Mouse (Mus musculus): ENCODE results near the gene Eef2kmt. TPM values are rescaled to one million over a fixed set of nuclear protein-coding genes. Genes with fewer than 3 reads are reported as not detected.

Gene Eef2kmt
- total RNA-seq (2023), result 1 to 10 TPM; 3.9 to 6.5 TPM

DNA sequence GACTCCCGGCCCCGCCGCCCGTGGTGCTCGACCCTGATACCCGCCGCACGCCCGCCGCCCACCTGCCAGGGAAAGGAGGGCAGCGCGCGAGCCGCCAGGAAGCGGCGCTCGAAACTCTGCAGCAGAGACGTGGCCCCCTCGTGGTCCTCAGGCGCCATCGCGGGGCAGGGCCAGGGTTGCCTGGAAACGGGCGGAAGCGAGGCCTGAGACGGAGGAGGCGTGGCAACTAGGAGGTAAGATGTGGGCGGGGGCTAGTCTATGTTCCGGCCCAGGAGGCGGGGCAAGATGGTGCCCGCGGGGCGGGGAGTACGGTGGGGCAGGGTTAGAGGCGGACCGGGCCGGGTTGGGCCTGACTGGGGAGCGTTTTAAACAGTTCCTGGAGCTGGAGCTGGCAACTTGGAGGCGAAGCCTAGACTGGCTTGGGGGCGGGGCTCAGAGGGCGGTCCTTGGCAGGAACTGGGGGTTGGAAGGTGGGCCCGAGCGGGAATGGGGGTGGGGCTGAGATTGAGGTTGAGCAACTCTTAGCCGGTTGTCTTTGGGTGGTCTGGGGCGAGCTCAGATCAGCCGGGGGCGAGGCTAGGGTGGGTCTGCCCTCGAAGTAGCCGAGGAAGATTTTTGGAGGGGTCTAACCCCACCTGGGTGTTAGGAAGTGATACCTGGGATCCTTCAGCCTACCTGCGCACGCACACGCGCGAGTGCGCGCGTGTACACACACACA lies at the start of gene Eef2kmt:
Gene Eef2kmt (minus strand): TSS at position 205 of the 718 bp plus-strand sequence.

DNA sequence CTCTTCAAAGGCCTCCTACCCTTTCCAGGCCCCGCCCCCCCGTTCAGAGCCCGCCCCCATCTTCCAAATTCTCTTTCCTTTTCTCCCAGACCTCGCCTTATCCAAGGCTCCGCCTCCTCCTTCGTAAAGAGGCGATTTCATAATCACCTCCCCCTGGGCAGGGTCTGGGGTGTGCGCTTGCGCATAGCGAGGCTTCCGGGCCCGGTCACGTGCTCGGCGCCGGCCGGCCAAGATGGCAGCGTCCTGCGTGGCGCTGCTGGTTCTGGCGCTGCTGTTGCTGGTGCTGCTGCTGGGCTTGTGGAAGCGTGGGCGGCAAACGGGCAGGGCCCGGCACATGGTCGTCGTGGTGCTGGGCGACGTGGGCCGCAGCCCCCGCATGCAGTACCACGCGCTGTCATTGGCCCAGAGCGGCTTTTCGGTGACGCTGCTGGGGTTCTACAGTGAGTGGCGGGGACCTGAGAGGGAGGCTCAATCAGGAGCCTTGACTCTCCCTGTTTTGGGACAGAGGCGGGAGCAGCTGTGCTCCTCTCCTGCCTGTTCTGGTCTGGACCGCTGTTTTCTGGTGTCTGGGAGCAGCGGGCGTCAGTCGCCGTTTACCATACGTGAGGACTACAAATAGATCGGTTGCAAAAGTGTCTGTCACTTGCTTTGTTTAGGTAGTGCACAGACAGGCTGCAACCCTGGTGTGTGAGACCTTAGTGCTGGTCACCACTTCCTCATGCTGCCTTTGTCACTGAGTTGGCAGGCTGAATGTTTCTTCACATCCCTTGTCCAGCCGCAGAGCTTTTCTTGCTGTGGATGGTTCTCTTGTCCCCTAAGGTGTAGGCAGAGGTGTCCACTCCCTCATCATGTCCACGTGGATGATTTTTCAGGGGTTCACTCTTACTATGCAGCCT lies 22.1 kb downstream of the Eef2kmt start, which contains the start of gene Alg1:
Gene Alg1 (plus strand): TSS at position 204 of the 896 bp plus-strand sequence.

DNA sequence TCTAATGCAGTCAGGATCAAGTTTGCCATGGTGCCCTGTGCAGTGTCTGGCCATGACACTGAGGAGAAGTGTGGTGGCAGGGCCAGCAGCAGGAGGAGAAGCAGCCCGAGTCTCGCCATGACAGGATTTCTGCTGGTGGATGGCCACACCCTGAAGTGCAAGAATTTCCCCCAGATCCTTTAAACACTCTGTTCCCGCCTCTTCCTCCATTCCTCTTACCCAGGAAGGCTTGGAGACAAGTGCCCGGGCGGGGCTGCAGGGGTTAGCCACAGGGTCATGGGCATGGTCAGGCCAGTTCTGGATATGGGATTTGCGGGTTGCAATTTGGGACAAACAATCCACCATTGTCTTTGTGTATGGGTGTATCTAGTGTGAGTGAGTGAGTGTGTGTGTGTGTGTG lies 33.6 kb downstream of the Eef2kmt start, which contains the start of gene AU021092:
Gene AU021092 (minus strand): TSS at position 160 of the 400 bp plus-strand sequence.

GRCm38 (mm10) chr16:5203668-5204433 lies 51.9 kb downstream of the Eef2kmt start, which contains the start of gene Nagpa:
TSS of gene Nagpa (minus strand) at chr16:5204012.

Other genes with a start within 250 kb of the Eef2kmt start
- not detected for gene Smim22, start 248.7 kb downstream of the Eef2kmt start, total RNA-seq (2023)
- 100 to 1,000 TPM; 243 to 295 TPM for gene Rogdi, start 242.4 kb downstream of the Eef2kmt start, total RNA-seq (2023)
- gene Glyr1, start 206.1 kb downstream of the Eef2kmt start, total RNA-seq (2023), result 100 to 1,000 TPM; 126 to 128 TPM
- 10 to 100 TPM; 58.3 to 69.4 TPM for gene Ubn1, start 205.9 kb downstream of the Eef2kmt start, total RNA-seq (2023)
- under 1 TPM; 0.18 to 0.22 TPM for gene Ppl, start 123.6 kb downstream of the Eef2kmt start, total RNA-seq (2023)
- not detected for gene Sec14l5, start 108.9 kb downstream of the Eef2kmt start, total RNA-seq (2023)
- gene Nagpa, start 52.0 kb downstream of the Eef2kmt start, total RNA-seq (2023), result 10 to 100 TPM; 29.1 to 35.5 TPM
- not detected for gene AU021092, start 33.7 kb downstream of the Eef2kmt start, total RNA-seq (2023)
- 10 to 100 TPM; 15.7 to 16.2 TPM for gene Alg1, start 22.4 kb downstream of the Eef2kmt start, total RNA-seq (2023)